Mouse (Mus musculus): ENCODE data around the gene Kcnh7.

DNA sequence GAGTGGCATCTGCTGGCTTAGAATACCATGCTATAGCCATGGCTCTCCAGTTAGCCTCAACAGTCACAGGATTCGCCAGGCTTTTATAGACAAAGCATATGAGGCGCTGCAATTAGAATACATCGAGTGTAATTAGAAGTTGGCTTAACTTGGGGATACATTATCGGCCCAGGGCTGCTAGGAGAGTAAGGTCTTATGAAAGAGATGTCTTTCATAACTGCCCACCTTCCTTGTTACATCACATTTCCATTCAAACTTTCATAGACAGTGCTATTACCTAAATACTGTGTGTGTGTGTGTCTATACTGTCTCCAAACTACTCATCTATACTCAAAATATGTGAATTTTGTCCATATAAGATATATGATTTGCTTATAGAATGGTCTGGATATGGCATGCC, 468.8 kb downstream of the Kcnh7 start:
- TF ChIP-seq GATA1 (IDR thresholded peaks at IDR 0.05; ENCODE audit: borderline replicate concordance, low read length) (no peak), FLI1 (IDR thresholded peaks at IDR 0.05; ENCODE audit: low read length) (no peak)
